Mouse (Mus musculus) G1E (cell line): ENCODE measurements around the gene Ubash3b.

Experiments
- CTCF ChIP-seq: IDR thresholded peaks from 2 replicates; pipeline ENCODE4 v1.5.1; 2012; ENCODE audit warnings: low read depth, low read length, inconsistent platforms, mixed read lengths
- GATA1 ChIP-seq: IDR thresholded peaks from 2 replicates; pipeline ENCODE4 v1.6.1; 2012; ENCODE audit warnings: borderline replicate concordance, low read length, inconsistent platforms, mixed read lengths
- GATA2 ChIP-seq: IDR thresholded peaks from 2 replicates; pipeline ENCODE4 v1.6.1; 2012; ENCODE audit warnings: low read depth, low read length, inconsistent platforms, borderline replicate concordance
- POLR2AphosphoS5 ChIP-seq: IDR thresholded peaks from 2 replicates; pipeline ENCODE4 v1.6.1; 2012; ENCODE audit warnings: low read depth, low read length, inconsistent platforms; ENCODE audit not compliant: insufficient replicate concordance
- TAL1 ChIP-seq: conservative IDR thresholded peaks from 2 replicates; pipeline ENCODE4 v1.6.1; 2012; ENCODE audit warnings: low read depth, low read length, inconsistent platforms, mixed read lengths

- TF ChIP-seq CTCF: no peak
- TF ChIP-seq GATA1: no peak
- TF ChIP-seq TAL1: no peak
- no peak for TF ChIP-seq POLR2AphosphoS5
- TF ChIP-seq GATA2: no peak
These were observed 37.2 kb upstream of the Ubash3b start for GRCm38 (mm10) chr9:41198501-41199265.
